Comparison of ENCODE assay signal across 11 mouse cellular contexts in the genomic region with DNA sequence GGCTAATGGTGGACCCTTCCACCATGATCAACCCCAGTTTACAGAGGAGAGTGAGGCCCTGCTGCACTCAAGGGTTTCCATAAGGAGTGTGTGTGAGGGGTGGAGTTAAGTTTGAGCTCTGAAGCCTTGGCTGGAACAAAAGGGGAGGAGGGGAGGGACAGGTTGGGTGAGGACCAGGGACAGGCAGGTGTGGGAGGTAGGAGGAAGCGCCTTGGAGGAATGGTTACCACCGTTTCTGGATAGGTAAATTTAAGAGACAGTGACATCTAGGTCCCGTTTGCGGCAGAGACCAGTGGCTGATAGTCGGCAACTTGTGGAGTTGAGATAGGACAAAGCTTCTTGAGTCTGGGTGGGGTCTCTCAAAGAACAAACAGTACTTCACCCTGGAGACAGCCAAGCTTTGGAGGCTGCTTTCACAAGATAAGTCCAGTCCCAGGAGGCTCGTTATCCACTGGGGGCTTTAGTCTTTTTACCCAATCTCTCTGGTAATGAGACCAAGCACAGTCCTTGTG. TPM values are rescaled to one million over a fixed set of nuclear protein-coding genes. Genes with fewer than 3 reads are reported as not detected.
DNase-seq lines count a peak whose midpoint lies in the region; ATAC-seq and TF ChIP-seq lines count a peak whose summit lies in the region.
"Had no signal": no experiment of that assay in that cellular context is flagged by ENCODE, and none has a peak within 500 bp of the region (broad histone marks: within the 10 kb centered on the region; RNA-seq: fewer than 3 reads in every experiment).

No protein-coding gene starts in this region.

- TF ChIP-seq CTCF in stomach, postnatal 0 days (IDR thresholded peaks at IDR 0.05; ENCODE audit: low read depth): no peak

- no peak for TF ChIP-seq EP300 in stomach, postnatal 0 days (optimal IDR thresholded peaks at IDR 0.05)

- H3K27me3 ChIP-seq in stomach, embryonic 14.5 days (ENCODE audit: control insufficient read depth, insufficient read depth, low read length): no peaks in the 10 kb centered on the region
- no peaks in the 10 kb centered on the region for H3K27me3 ChIP-seq in stomach, postnatal 0 days (ENCODE audit: control insufficient read depth, insufficient read depth, low read length)
- no peaks in the 10 kb centered on the region for H3K27me3 ChIP-seq in liver, embryonic 12.5 days (replicated peaks)
- no peaks in the 10 kb centered on the region for H3K27me3 ChIP-seq in midbrain, embryonic 10.5 days (ENCODE audit: low read depth, poor library complexity, severe bottlenecking)
- H3K27me3 ChIP-seq: embryonic facial prominence, embryonic 12.5 days had no signal

- WGBS in stomach, embryonic 14.5 days: 56% methylated on average over 6 of the region's 6 CpGs
- 51% methylated on average over 6 of the region's 6 CpGs for WGBS in stomach, postnatal 0 days
- WGBS in liver, embryonic 12.5 days (ENCODE audit: insufficient replicate concordance): 15% methylated on average over 6 of the region's 6 CpGs
- 73% methylated on average over 6 of the region's 6 CpGs for WGBS in midbrain, embryonic 10.5 days

- H3K9me3 ChIP-seq in stomach, embryonic 14.5 days (ENCODE audit: control insufficient read depth, low read depth, low read length): no peaks in the 10 kb centered on the region
- H3K9me3 ChIP-seq in stomach, postnatal 0 days (ENCODE audit: control insufficient read depth, low read length): no peaks in the 10 kb centered on the region
- no peaks in the 10 kb centered on the region for H3K9me3 ChIP-seq in liver, embryonic 12.5 days (replicated peaks)
- no peaks in the 10 kb centered on the region for H3K9me3 ChIP-seq in midbrain, embryonic 10.5 days (replicated peaks)
- H3K9me3 ChIP-seq: embryonic facial prominence, embryonic 12.5 days had no signal

- no peaks in the 10 kb centered on the region for H3K4me1 ChIP-seq in stomach, embryonic 14.5 days (ENCODE audit: control insufficient read depth, insufficient read depth, low read length)
- no peaks in the 10 kb centered on the region for H3K4me1 ChIP-seq in stomach, postnatal 0 days (replicated peaks; ENCODE audit: control insufficient read depth, insufficient read depth)
- peaks cover 54% of the 10 kb centered on the region for H3K4me1 ChIP-seq in liver, embryonic 12.5 days
- H3K4me1 ChIP-seq in midbrain, embryonic 10.5 days: peaks cover 7% of the 10 kb centered on the region; the same call in 1 of the 2 replicates
- H3K4me1 ChIP-seq: embryonic facial prominence, embryonic 12.5 days had no signal

- DNase-seq in stomach, postnatal 0 days (ENCODE audit: low spot score): no peak
- DNase-seq in c-Kit-positive CD71-positive TER-119-positive erythroid progenitor cells, embryonic 14.5 days (ENCODE audit: low spot score): peak; percentile 85
- DNase-seq in yolk sac, embryonic 10.5 days (ENCODE audit: low spot score): peak; percentile 33
- no peak for DNase-seq in thymus, adult 18-20 months
- no peak for DNase-seq in midbrain, embryonic 10.5 days (ENCODE audit: low spot score)
- DNase-seq: cerebellum, adult 18-20 months; heart, adult 2 months had no signal

- H3K36me3 ChIP-seq in stomach, embryonic 14.5 days (ENCODE audit: control insufficient read depth, insufficient read depth, low read length): no peaks in the 10 kb centered on the region
- H3K36me3 ChIP-seq in stomach, postnatal 0 days (ENCODE audit: control insufficient read depth, insufficient read depth, low read length): no peaks in the 10 kb centered on the region
- H3K36me3 ChIP-seq in liver, embryonic 12.5 days: no peaks in the 10 kb centered on the region
- H3K36me3 ChIP-seq in midbrain, embryonic 10.5 days: no peaks in the 10 kb centered on the region
- H3K36me3 ChIP-seq: embryonic facial prominence, embryonic 12.5 days had no signal

- H3K4me2 ChIP-seq in stomach, embryonic 14.5 days (replicated peaks; ENCODE audit: low read depth, low read length): no peak overlapping the region
- H3K4me2 ChIP-seq in stomach, postnatal 0 days (replicated peaks; ENCODE audit: low read depth): no peak overlapping the region
- peak overlapping the region; percentile 61 for H3K4me2 ChIP-seq in liver, embryonic 12.5 days
- H3K4me2 ChIP-seq: embryonic facial prominence, embryonic 12.5 days; hindbrain, embryonic 14.5 days had no signal

- no peak overlapping the region for H3K4me3 ChIP-seq in stomach, embryonic 14.5 days (ENCODE audit: low read depth, low read length)
- H3K4me3 ChIP-seq in stomach, postnatal 0 days (ENCODE audit: low read depth, low read length): no peak overlapping the region
- 0 out of 2 replicates have a peak overlapping the region, but pooled peaks have one; percentile 24 for H3K4me3 ChIP-seq in liver, embryonic 12.5 days
- H3K4me3 ChIP-seq in midbrain, embryonic 10.5 days: no peak overlapping the region
- H3K4me3 ChIP-seq: embryonic facial prominence, embryonic 12.5 days; heart, adult 2 months had no signal

- peak; percentile 67; the same call in 1 of the 2 replicates for ATAC-seq in stomach, embryonic 14.5 days (ENCODE audit: insufficient number of reproducible peaks, insufficient read depth, low FRiP score, low read depth)
- no peak for ATAC-seq in stomach, postnatal 0 days (ENCODE audit: low FRiP score, low TSS enrichment)
- ATAC-seq in liver, embryonic 12.5 days: peak; percentile 96

- H3K9ac ChIP-seq in stomach, embryonic 14.5 days (replicated peaks; ENCODE audit: low read depth, low read length): no peak overlapping the region
- H3K9ac ChIP-seq in stomach, postnatal 0 days (ENCODE audit: low read length): no peak overlapping the region
- peak overlapping the region; percentile 66 for H3K9ac ChIP-seq in liver, embryonic 12.5 days
- H3K9ac ChIP-seq: embryonic facial prominence, embryonic 12.5 days; hindbrain, embryonic 14.5 days had no signal

- no peak overlapping the region for H3K27ac ChIP-seq in stomach, embryonic 14.5 days (ENCODE audit: low read length)
- H3K27ac ChIP-seq in stomach, postnatal 0 days (replicated peaks): no peak overlapping the region
- H3K27ac ChIP-seq in liver, embryonic 12.5 days: peak overlapping the region; percentile 91
- no peak overlapping the region; the same call in 1 of the 2 replicates for H3K27ac ChIP-seq in midbrain, embryonic 10.5 days (replicated peaks)
- H3K27ac ChIP-seq: embryonic facial prominence, embryonic 12.5 days; heart, adult 2 months had no signal

RNA-seq across cellular contexts. Expression of a gene that starts 12.8 kb away (rescaled TPM):
- polyA plus RNA-seq in stomach, embryonic 14.5 days (2014; fragmentation: Nextera tagmentation; extraction: Ambion mirVana): 42.7 and 50.8 TPM in 2 replicates
- 11.7 and 13.4 TPM in 2 replicates for polyA plus RNA-seq in stomach, postnatal 0 days (2015; fragmentation: Nextera tagmentation; extraction: Ambion mirVana)
- 69.5 and 76.4 TPM in 2 replicates for polyA plus RNA-seq in liver, embryonic 12.5 days (2016; fragmentation: Nextera tagmentation; extraction: Ambion mirVana)
- 109 and 137 TPM in 2 replicates for polyA plus RNA-seq in midbrain, embryonic 10.5 days (2016; fragmentation: Nextera tagmentation; extraction: Ambion mirVana)

RNA-seq across cellular contexts. Expression of a gene that starts 29.1 kb away (rescaled TPM):
- polyA plus RNA-seq in stomach, embryonic 14.5 days (2014; fragmentation: Nextera tagmentation; extraction: Ambion mirVana): 17.8 and 18.2 TPM in 2 replicates
- polyA plus RNA-seq in stomach, postnatal 0 days (2015; fragmentation: Nextera tagmentation; extraction: Ambion mirVana): 6.2 and 7.1 TPM in 2 replicates
- polyA plus RNA-seq in liver, embryonic 12.5 days (2016; fragmentation: Nextera tagmentation; extraction: Ambion mirVana): 7.5 and 8.4 TPM in 2 replicates
- polyA plus RNA-seq in midbrain, embryonic 10.5 days (2016; fragmentation: Nextera tagmentation; extraction: Ambion mirVana): 14.1 and 16.7 TPM in 2 replicates

Comparison
In these comparisons a context has a peak if more than half of its experiments do, and no peak if none do; other contexts are left out.
1. DNase-seq: peak in c-Kit-positive CD71-positive TER-119-positive erythroid progenitor cells, embryonic 14.5 days (single experiment) and yolk sac, embryonic 10.5 days (single experiment); none in stomach, postnatal 0 days (single experiment), thymus, adult 18-20 months (0 of 2) and midbrain, embryonic 10.5 days (single experiment).